Mouse (Mus musculus) large intestine, adult 2 months (tissue): ENCODE measurements around the gene Smtn. TPM values are rescaled to one million over a fixed set of nuclear protein-coding genes. Genes with fewer than 3 reads are reported as not detected.
A peak's percentile ranks its signal among the peaks of the same experiment; 100 is the strongest.

ENCODE experiments used
- DNase-seq: peaks from one replicate; pipeline ENCODE4 v3.0.0-alpha.2; 2012; ENCODE audit warnings: low read depth, low spot score
- WGBS: fragments of 180-500 bp; shearing (Covaris S2); methylation state at CpG from one replicate; pipeline ENCODE4 v1.1.7; 2018; 5-methylcytosine and 5-hydroxymethylcytosine counted together
- polyA plus RNA-seq: library from polyadenylated mRNA; depleted of rRNA; stranded (reverse); fragments of >200 nt; gene quantifications from 2 replicates; pipeline ENCODE4 v1.2.3, GENCODE M21; 2012; rRNA removed

Gene Smtn
- polyA plus RNA-seq, 1 experiment: 57.6 TPM

GRCm38 (mm10) chr11:3483980-3484642 lies 56.3 kb downstream of the Smtn start:
- no peak for DNase-seq
- WGBS: 74% methylated on average over 11 of the region's 11 CpGs

- DNase-seq: no peak
Measured at GRCm38 (mm10) chr11:3475489-3475888, 64.9 kb downstream of the Smtn start.

- DNase-seq: no peak
- WGBS: 81% methylated on average over 7 of the region's 7 CpGs
Measured at GRCm38 (mm10) chr11:3474480-3475115, 65.8 kb downstream of the Smtn start.

- WGBS: 22% methylated on average over 1 of the region's 1 CpGs
- peak; percentile 94 for DNase-seq
Measured at GRCm38 (mm10) chr11:3472484-3472883, 67.9 kb downstream of the Smtn start.

- peak; percentile 50 for DNase-seq
- 15% methylated on average over 11 of the region's 11 CpGs for WGBS
Measured at GRCm38 (mm10) chr11:3471448-3471850, 69.0 kb downstream of the Smtn start.

Other genes with a start within 250 kb of the Smtn start
- 5.2 and 6.7 TPM in 2 replicates for gene Pik3ip1, start 210.2 kb downstream of the Smtn start, polyA plus RNA-seq
- gene Limk2, start 131.4 kb downstream of the Smtn start, polyA plus RNA-seq: 88.4 and 96.3 TPM in 2 replicates
- 34.3 and 34.4 TPM in 2 replicates for gene Rnf185, start 88.2 kb downstream of the Smtn start, polyA plus RNA-seq
- gene Pla2g3, start 52.3 kb downstream of the Smtn start, polyA plus RNA-seq: 0.87 and 1.2 TPM in 2 replicates
- gene Inpp5j, start 35.8 kb downstream of the Smtn start, polyA plus RNA-seq: 28.4 and 33.6 TPM in 2 replicates
- gene Selenom, start 25.9 kb downstream of the Smtn start, polyA plus RNA-seq: 182 and 262 TPM in 2 replicates
- gene Morc2a, start 108.6 kb upstream of the Smtn start, polyA plus RNA-seq: 6.9 and 7.9 TPM in 2 replicates